Mouse (Mus musculus) heart, adult 9 months (tissue): ENCODE measurements around the gene Psme2.

Experiments used
- DNase-seq, 2 experiments: peaks; one replicate each; pipeline ENCODE4 v3.0.0; 2022; ENCODE audit warnings: low spot score in 2 of 2

Psme2 gene

GRCm38 (mm10) chr14:55590748-55591330 lies at the start of gene Psme2:
TSS of gene Psme2 (minus strand) at chr14:55591113.
- DNase-seq, result peak; percentile 98 to 99

DNA sequence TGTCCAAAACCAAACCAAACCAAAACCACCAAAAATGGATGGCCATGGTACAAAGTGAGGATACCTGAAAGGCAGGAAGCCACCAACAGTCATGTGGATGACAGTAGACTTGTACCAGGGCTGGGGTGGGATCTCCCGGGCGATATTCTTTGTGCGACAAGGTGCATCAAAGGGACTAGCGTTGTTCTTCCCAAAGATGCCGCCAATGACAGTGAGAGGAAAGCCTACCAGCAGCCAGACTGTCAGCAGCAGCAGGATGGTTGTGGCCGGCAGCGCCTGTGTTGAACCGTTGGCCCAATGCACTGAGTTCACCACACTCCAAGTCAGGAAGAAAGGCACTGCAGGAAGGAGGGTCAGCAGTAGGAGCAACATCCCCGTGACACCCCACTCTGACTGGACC lies 46.9 kb upstream of the Psme2 start, which contains the start of gene Gm49378:
Gm49378 (minus strand) TSS at position 101 of the 400 bp plus-strand sequence.
- no peak for DNase-seq

DNA sequence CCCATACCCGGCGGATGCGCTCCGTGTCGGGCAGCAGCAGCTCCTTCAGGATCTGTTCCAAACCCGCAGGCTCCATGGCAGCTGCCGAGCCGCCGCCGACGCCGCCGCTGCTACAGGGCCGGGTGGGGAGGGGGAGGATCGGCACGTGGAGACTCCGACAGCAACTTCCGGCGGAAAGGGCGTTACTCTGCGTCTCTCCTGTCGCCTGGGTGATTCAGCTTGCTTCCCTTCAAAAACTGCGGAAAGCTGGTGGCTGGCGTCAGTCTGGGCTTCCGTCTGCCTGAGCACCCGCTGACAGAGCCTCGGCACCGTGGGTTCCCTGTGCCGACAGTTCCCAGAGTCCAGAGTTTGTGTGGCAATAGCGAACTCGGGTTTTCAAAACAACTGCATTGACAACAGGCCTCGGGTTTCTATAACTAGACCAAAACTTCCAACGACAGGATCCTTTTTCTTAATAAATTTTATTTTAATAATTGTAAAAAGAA lies 44.7 kb upstream of the Psme2 start, which contains the start of gene Ipo4:
Ipo4 (minus strand) TSS at position 435 of the 485 bp plus-strand sequence.
- peak; percentile 86 to 89 for DNase-seq

GRCm38 (mm10) chr14:55634874-55635522 lies 44.1 kb upstream of the Psme2 start:
- peak; percentile 34 to 37 for DNase-seq

- DNase-seq, result peak; percentile 36 to 41
Measured at GRCm38 (mm10) chr14:55629312-55629711, 38.4 kb upstream of the Psme2 start.

DNA sequence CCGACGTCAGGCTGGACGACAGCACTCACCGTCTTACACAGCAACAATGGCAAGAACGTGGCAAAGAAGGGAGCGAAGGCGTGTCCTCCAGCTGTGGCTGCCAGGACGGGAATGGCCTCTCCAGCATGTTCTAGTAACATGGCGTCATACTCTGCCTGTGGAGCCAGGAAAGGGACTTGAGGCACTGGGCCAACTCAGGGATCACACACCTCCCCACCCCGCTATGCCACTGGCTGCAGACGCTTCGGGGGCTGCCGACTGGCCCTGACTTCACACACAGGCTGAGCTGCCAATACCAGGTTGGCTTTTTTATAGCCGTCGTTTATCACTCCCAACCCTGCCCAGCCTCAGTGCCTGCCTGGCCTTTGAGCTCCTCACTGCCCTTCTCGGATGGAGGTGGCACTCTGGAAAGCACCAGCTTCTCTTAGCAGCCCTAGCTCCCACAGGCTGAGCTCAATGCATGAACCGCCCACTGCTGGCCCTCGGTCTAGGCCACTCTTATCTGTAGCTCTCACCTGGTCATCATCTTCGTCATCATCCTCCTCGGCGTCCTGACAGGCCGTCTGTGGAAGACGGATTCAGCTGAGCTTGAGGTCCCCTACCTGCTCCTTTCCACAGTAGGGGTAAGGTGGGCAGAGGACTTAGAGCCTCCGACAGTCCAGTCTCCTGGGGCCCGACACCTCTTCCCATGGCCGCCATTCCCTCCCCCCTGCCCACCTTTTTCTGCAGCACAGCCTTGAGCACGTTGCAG lies 37.3 kb upstream of the Psme2 start:
- no peak for DNase-seq

GRCm38 (mm10) chr14:55618486-55619195 lies 27.7 kb upstream of the Psme2 start:
- no peak for DNase-seq

- DNase-seq, result no peak
Measured at GRCm38 (mm10) chr14:55617822-55618221, 26.9 kb upstream of the Psme2 start, which contains the start of gene Rec8. TSS of gene Rec8 (plus strand) at chr14:55618037.

DNA sequence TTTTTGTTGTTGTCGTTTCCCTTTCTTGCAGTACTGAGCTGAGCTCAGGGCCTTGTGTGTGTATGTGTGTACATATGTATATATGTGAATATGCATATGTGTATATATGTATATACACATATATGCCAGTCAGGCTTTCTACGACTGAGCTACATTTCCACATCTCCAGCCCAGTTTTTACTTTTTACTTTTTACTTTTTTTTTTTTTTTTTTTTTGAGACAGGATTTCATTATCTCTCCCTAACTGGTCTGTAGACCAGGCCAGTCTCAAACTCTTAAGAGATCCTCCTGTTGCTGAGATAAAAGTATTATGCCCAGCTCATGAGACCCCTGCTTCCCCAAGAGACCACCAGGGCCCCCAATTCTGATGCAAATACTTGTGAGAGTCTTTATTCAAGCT lies 25.9 kb upstream of the Psme2 start:
- DNase-seq, result no peak

DNA sequence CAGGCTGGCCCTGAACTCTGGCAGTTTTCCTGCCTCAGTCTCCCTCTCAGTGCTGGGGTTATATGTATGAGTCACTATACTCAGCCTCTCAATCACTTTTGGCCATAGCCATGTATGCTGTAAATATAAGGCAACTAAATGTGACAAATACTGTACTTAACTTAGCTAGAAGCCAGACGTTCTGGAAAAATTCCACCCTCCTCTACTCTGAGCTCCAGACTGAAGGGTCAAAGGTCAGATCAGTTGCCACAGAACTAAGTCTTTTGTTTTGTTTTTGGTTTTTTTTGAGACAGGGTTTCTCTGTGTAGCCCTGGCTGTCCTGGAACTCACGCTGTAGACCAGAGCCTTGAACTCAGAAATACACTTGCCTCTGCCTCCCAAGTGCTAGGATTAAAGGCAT lies 25.0 kb upstream of the Psme2 start:
- DNase-seq, result no peak

DNA sequence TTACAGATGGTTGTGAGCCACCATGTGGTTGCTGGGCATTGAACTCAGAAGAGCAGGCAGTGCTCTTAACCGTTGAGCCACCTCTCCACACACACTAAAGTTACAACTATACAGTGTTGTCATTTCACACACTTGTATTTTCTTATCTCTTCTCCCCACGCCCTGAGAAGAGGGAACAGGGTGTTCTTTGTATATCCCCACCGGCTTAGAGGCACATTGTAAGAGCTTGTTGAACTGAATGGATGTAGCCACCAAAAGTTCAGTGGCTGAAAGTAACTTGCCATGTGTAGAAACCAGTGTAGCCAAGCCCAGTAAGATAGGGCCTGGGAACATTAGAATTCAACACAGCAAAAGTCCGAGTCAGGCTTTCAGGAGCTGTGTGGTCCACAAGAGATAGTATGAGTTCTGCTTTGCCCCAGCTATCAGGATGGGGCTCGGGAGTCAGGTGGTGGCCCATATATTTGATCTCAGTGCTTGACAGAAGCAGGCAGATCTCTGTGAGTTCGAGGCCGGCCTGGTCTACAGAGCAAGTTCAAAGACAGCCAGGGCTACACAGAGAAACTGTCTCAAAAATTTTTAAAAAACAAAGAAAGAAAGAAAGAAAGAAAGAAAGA lies 23.8 kb upstream of the Psme2 start:
- DNase-seq, result no peak

DNA sequence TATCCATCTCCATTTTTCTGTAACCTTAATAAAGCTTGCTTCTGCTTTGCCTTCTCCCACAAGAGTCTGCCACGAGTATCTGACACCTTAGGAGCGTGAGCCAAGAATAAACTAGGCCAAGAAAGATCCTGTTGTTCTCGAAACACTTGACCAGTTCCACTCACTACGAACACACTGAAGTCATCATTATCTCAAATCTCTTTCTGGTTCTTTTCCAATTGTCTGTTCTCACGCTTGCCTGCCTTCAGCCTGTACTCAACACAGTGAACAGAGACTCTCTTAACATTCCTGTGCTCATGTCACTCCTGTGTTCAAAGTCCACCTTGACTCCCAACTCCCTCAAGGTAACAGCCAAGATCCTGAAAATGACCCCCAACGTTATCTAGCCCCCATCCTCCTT lies 22.4 kb upstream of the Psme2 start:
- no peak for DNase-seq

- no peak for DNase-seq
Measured at GRCm38 (mm10) chr14:55608339-55608738, 17.4 kb upstream of the Psme2 start.

DNA sequence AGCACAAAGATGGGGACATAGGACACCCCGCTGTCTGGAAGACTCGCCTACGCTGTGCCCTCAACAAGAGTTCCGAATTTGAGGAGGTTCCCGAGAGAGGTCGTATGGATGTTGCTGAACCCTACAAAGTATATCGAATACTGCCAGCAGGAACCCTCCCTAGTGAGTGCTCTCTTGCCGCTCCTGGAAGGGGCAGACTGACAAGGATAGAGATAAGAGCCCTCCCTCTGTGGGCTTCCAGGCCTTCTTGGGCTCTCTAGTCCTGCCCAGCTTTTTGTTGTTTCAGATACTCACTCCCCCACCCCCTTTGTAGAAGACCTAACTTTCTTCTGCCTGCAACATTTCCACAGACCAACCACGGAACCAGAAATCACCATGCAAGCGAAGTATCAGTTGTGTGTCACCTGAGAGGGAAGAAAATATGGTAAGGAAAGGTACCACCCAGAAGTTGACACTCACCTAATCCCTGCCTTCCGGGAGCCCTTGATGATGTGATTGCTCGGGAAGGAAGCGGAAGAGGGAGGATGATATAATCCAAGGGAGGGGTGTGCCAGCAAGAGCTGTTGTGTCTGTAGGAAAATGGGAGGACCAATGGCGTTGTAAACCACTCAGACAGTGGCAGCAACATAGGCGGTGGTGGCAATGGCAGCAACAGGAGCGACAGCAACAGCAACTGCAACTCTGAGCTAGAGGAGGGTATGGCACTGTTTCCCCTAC lies 15.0 kb upstream of the Psme2 start:
- no peak for DNase-seq

- DNase-seq, result no peak
Measured at GRCm38 (mm10) chr14:55604823-55605222, 13.9 kb upstream of the Psme2 start.

GRCm38 (mm10) chr14:55603633-55604576 lies 13.0 kb upstream of the Psme2 start:
- DNase-seq, result peak; percentile 93 to 95

DNA sequence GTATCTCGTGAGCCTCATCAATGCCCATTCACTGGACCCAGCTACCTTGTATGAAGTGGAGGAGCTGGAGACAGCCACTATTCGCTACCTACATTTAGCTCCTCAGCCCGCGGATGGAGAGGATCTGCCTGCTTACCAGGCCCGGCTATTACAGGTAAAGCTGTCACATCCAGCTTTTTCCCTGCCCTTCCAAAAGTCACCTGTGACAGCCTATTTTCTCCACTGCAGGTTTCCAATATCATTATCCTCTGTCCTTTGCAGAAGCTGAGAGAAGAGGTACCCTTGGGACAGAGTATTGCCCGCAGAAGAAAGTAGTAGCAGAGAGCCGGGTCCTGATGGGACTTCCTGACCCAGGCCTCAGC lies 12.3 kb upstream of the Psme2 start, which contains the start of gene Irf9:
Irf9 (plus strand) TSS at position 301 of the 362 bp plus-strand sequence.
- no peak for DNase-seq

DNA sequence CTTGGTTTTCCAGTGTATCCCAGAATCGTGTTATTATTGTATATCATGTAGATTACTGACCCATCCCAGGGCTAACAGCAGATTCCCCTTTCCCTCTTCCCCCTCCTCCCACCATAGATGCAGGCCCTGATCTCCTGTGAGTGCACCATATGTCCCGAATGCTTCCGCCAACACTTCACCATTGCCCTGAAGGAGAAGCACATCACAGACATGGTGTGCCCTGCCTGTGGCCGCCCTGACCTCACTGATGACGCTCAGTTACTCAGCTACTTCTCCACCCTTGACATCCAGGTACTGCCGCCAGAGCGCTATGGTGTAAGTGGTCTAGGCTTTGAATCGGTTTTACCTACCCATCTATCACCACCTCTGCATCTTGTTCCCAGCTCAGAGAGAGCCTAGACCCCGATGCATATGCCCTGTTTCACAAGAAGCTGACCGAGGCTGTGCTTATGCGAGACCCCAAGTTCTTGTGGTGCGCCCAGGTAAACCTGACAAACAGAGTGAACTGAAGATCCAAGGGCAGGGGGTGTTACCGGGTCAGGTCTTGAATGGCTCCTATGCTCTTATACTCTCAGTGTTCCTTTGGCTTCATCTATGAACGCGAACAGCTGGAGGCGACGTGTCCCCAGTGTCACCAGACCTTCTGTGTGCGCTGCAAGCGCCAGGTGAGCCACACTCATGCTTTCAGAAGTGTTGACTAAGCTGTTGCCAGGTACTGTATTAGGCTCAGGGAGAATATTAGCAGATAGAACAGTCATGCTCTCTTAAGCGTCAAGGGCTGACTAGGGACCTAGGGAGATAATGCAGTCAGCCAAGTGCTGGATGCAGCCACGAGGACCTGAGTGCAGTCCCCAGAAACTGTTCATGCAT lies 7.8 kb upstream of the Psme2 start:
- no peak for DNase-seq
